Mouse (Mus musculus): Measurements from ENCODE around the gene Ly6g6f. TPM values are rescaled to one million over a fixed set of nuclear protein-coding genes. Genes with fewer than 3 reads are reported as not detected.

The Ly6g6f gene
- polyA plus RNA-seq, 1 experiment from 2014 or later: not detected

DNA sequence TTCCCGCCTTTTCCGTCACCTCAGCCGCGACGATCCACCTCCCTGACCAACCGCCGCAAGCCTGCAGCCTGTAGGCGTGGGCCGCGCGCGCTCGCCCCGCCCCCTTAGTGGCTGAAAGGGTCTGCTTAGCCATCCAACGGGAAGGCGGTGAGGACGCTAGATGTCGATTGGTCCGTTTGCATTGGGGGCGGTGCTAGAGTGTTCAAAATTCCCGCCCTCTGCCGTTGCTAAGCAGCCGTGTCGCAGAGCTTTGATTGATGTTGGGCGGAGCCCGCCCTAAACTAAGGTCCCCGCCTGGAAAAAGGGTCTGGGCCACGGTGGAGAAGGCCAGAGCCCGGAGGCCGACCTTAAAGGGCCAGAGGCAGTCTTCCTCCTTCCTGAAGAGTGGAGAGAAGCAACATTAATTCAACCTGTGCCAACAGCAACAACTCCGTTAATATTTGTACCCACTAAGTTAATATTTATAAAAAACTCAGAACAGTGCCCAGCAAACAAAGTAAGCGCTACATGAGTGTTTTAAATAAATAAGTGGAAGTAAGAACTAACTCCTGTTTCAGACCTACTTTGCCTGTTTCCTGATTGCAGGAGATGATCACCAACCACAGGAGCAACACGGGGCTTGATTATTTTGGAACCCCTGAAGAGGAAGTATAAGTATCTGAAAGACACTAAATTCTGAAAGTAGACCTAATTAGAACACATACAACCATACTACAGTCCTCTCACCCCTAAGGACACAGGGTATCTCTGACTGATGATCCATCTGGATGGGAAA is 38.5 kb downstream of the Ly6g6f start, which contains the start of gene Msh5:
TSS of gene Msh5 (minus strand) at position 65 of the 775 bp plus-strand sequence.

Other genes starting within 250 kb of the Ly6g6f start
- 27.3 TPM for gene Stk19, start 248.7 kb downstream of the Ly6g6f start, polyA plus RNA-seq (2014; fragmentation: Illumina TruSeq; extraction: RNeasy Lipid Tissue Mini Kit (QIAGEN cat#74804); ENCODE audit: insufficient read depth, low read depth, low replicate concordance)
- 27.5 TPM for gene Dxo, start 248.6 kb downstream of the Ly6g6f start, polyA plus RNA-seq (2014; fragmentation: Illumina TruSeq; extraction: RNeasy Lipid Tissue Mini Kit (QIAGEN cat#74804); ENCODE audit: insufficient read depth, low read depth, low replicate concordance)
- 19.3 TPM for gene Skiv2l, start 235.4 kb downstream of the Ly6g6f start, polyA plus RNA-seq (2014; fragmentation: Illumina TruSeq; extraction: RNeasy Lipid Tissue Mini Kit (QIAGEN cat#74804); ENCODE audit: insufficient read depth, low read depth, low replicate concordance)
- 30.3 TPM for gene Nelfe, start 235.2 kb downstream of the Ly6g6f start, polyA plus RNA-seq (2014; fragmentation: Illumina TruSeq; extraction: RNeasy Lipid Tissue Mini Kit (QIAGEN cat#74804); ENCODE audit: insufficient read depth, low read depth, low replicate concordance)
- 38.7 TPM for gene Cfb, start 223.1 kb downstream of the Ly6g6f start, polyA plus RNA-seq (2014; fragmentation: Illumina TruSeq; extraction: RNeasy Lipid Tissue Mini Kit (QIAGEN cat#74804); ENCODE audit: insufficient read depth, low read depth, low replicate concordance)
- gene Zbtb12, start 206.1 kb downstream of the Ly6g6f start, polyA plus RNA-seq (2014; fragmentation: Illumina TruSeq; extraction: RNeasy Lipid Tissue Mini Kit (QIAGEN cat#74804); ENCODE audit: insufficient read depth, low read depth, low replicate concordance): 4.5 TPM
- not detected for gene Gm20547, start 203.6 kb downstream of the Ly6g6f start, polyA plus RNA-seq (2014; fragmentation: Illumina TruSeq; extraction: RNeasy Lipid Tissue Mini Kit (QIAGEN cat#74804); ENCODE audit: insufficient read depth, low read depth, low replicate concordance)
- gene C2, start 187.3 kb downstream of the Ly6g6f start, polyA plus RNA-seq (2014; fragmentation: Illumina TruSeq; extraction: RNeasy Lipid Tissue Mini Kit (QIAGEN cat#74804); ENCODE audit: insufficient read depth, low read depth, low replicate concordance): 24.6 TPM
- 39.7 TPM for gene Ehmt2, start 187.1 kb downstream of the Ly6g6f start, polyA plus RNA-seq (2014; fragmentation: Illumina TruSeq; extraction: RNeasy Lipid Tissue Mini Kit (QIAGEN cat#74804); ENCODE audit: insufficient read depth, low read depth, low replicate concordance)
- gene Slc44a4, start 171.1 kb downstream of the Ly6g6f start, polyA plus RNA-seq (2014; fragmentation: Illumina TruSeq; extraction: RNeasy Lipid Tissue Mini Kit (QIAGEN cat#74804); ENCODE audit: insufficient read depth, low read depth, low replicate concordance): 9.2 TPM
- 22.0 TPM for gene Neu1, start 154.4 kb downstream of the Ly6g6f start, polyA plus RNA-seq (2014; fragmentation: Illumina TruSeq; extraction: RNeasy Lipid Tissue Mini Kit (QIAGEN cat#74804); ENCODE audit: insufficient read depth, low read depth, low replicate concordance)
- gene Hspa1b, start 126.4 kb downstream of the Ly6g6f start, polyA plus RNA-seq (2014; fragmentation: Illumina TruSeq; extraction: RNeasy Lipid Tissue Mini Kit (QIAGEN cat#74804); ENCODE audit: insufficient read depth, low read depth, low replicate concordance): 18.0 TPM
- not detected for gene Gm20481, start 115.7 kb downstream of the Ly6g6f start, polyA plus RNA-seq (2014; fragmentation: Illumina TruSeq; extraction: RNeasy Lipid Tissue Mini Kit (QIAGEN cat#74804); ENCODE audit: insufficient read depth, low read depth, low replicate concordance)
- gene Hspa1a, start 113.5 kb downstream of the Ly6g6f start, polyA plus RNA-seq (2014; fragmentation: Illumina TruSeq; extraction: RNeasy Lipid Tissue Mini Kit (QIAGEN cat#74804); ENCODE audit: insufficient read depth, low read depth, low replicate concordance): 15.5 TPM
- gene Hspa1l, start 112.9 kb downstream of the Ly6g6f start, polyA plus RNA-seq (2014; fragmentation: Illumina TruSeq; extraction: RNeasy Lipid Tissue Mini Kit (QIAGEN cat#74804); ENCODE audit: insufficient read depth, low read depth, low replicate concordance): 1.2 TPM
- 34.0 TPM for gene Lsm2, start 103.7 kb downstream of the Ly6g6f start, polyA plus RNA-seq (2014; fragmentation: Illumina TruSeq; extraction: RNeasy Lipid Tissue Mini Kit (QIAGEN cat#74804); ENCODE audit: insufficient read depth, low read depth, low replicate concordance)
- 25.7 TPM for gene Vars, start 84.6 kb downstream of the Ly6g6f start, polyA plus RNA-seq (2014; fragmentation: Illumina TruSeq; extraction: RNeasy Lipid Tissue Mini Kit (QIAGEN cat#74804); ENCODE audit: insufficient read depth, low read depth, low replicate concordance)
- gene Vwa7, start 69.0 kb downstream of the Ly6g6f start, polyA plus RNA-seq (2014; fragmentation: Illumina TruSeq; extraction: RNeasy Lipid Tissue Mini Kit (QIAGEN cat#74804); ENCODE audit: insufficient read depth, low read depth, low replicate concordance): 0.74 TPM
- 1.3 TPM for gene Sapcd1, start 57.6 kb downstream of the Ly6g6f start, polyA plus RNA-seq (2014; fragmentation: Illumina TruSeq; extraction: RNeasy Lipid Tissue Mini Kit (QIAGEN cat#74804); ENCODE audit: insufficient read depth, low read depth, low replicate concordance)
- gene Msh5, start 38.9 kb downstream of the Ly6g6f start, polyA plus RNA-seq (2014; fragmentation: Illumina TruSeq; extraction: RNeasy Lipid Tissue Mini Kit (QIAGEN cat#74804); ENCODE audit: insufficient read depth, low read depth, low replicate concordance): 3.1 TPM
- 242 TPM for gene Clic1, start 35.6 kb downstream of the Ly6g6f start, polyA plus RNA-seq (2014; fragmentation: Illumina TruSeq; extraction: RNeasy Lipid Tissue Mini Kit (QIAGEN cat#74804); ENCODE audit: insufficient read depth, low read depth, low replicate concordance)
- gene Ddah2, start 26.6 kb downstream of the Ly6g6f start, polyA plus RNA-seq (2014; fragmentation: Illumina TruSeq; extraction: RNeasy Lipid Tissue Mini Kit (QIAGEN cat#74804); ENCODE audit: insufficient read depth, low read depth, low replicate concordance): 99.2 TPM
- 2.4 TPM for gene Ly6g6c, start 20.2 kb downstream of the Ly6g6f start, polyA plus RNA-seq (2014; fragmentation: Illumina TruSeq; extraction: RNeasy Lipid Tissue Mini Kit (QIAGEN cat#74804); ENCODE audit: insufficient read depth, low read depth, low replicate concordance)
- 0.84 TPM for gene Mpig6b, start 19.4 kb downstream of the Ly6g6f start, polyA plus RNA-seq (2014; fragmentation: Illumina TruSeq; extraction: RNeasy Lipid Tissue Mini Kit (QIAGEN cat#74804); ENCODE audit: insufficient read depth, low read depth, low replicate concordance)
- 1.4 TPM for gene Ly6g6e, start 8.7 kb downstream of the Ly6g6f start, polyA plus RNA-seq (2014; fragmentation: Illumina TruSeq; extraction: RNeasy Lipid Tissue Mini Kit (QIAGEN cat#74804); ENCODE audit: insufficient read depth, low read depth, low replicate concordance)
- 13.1 TPM for gene Ly6g6d, start 7.5 kb downstream of the Ly6g6f start, polyA plus RNA-seq (2014; fragmentation: Illumina TruSeq; extraction: RNeasy Lipid Tissue Mini Kit (QIAGEN cat#74804); ENCODE audit: insufficient read depth, low read depth, low replicate concordance)
- gene Abhd16a, start 3.7 kb upstream of the Ly6g6f start, polyA plus RNA-seq (2014; fragmentation: Illumina TruSeq; extraction: RNeasy Lipid Tissue Mini Kit (QIAGEN cat#74804); ENCODE audit: insufficient read depth, low read depth, low replicate concordance): 72.3 TPM
- gene Ly6g5c, start 22.7 kb upstream of the Ly6g6f start, polyA plus RNA-seq (2014; fragmentation: Illumina TruSeq; extraction: RNeasy Lipid Tissue Mini Kit (QIAGEN cat#74804); ENCODE audit: insufficient read depth, low read depth, low replicate concordance): not detected
- 0.55 TPM for gene Ly6g5b, start 29.8 kb upstream of the Ly6g6f start, polyA plus RNA-seq (2014; fragmentation: Illumina TruSeq; extraction: RNeasy Lipid Tissue Mini Kit (QIAGEN cat#74804); ENCODE audit: insufficient read depth, low read depth, low replicate concordance)
- gene Gpank1, start 35.8 kb upstream of the Ly6g6f start, polyA plus RNA-seq (2014; fragmentation: Illumina TruSeq; extraction: RNeasy Lipid Tissue Mini Kit (QIAGEN cat#74804); ENCODE audit: insufficient read depth, low read depth, low replicate concordance): 23.7 TPM
- 116 TPM for gene Csnk2b, start 36.4 kb upstream of the Ly6g6f start, polyA plus RNA-seq (2014; fragmentation: Illumina TruSeq; extraction: RNeasy Lipid Tissue Mini Kit (QIAGEN cat#74804); ENCODE audit: insufficient read depth, low read depth, low replicate concordance)
- gene D17H6S53E, start 40.8 kb upstream of the Ly6g6f start, polyA plus RNA-seq (2014; fragmentation: Illumina TruSeq; extraction: RNeasy Lipid Tissue Mini Kit (QIAGEN cat#74804); ENCODE audit: insufficient read depth, low read depth, low replicate concordance): 11.1 TPM
- not detected for gene Apom, start 46.4 kb upstream of the Ly6g6f start, polyA plus RNA-seq (2014; fragmentation: Illumina TruSeq; extraction: RNeasy Lipid Tissue Mini Kit (QIAGEN cat#74804); ENCODE audit: insufficient read depth, low read depth, low replicate concordance)
- gene Bag6, start 49.6 kb upstream of the Ly6g6f start, polyA plus RNA-seq (2014; fragmentation: Illumina TruSeq; extraction: RNeasy Lipid Tissue Mini Kit (QIAGEN cat#74804); ENCODE audit: insufficient read depth, low read depth, low replicate concordance): 66.8 TPM
- gene Prrc2a, start 79.3 kb upstream of the Ly6g6f start, polyA plus RNA-seq (2014; fragmentation: Illumina TruSeq; extraction: RNeasy Lipid Tissue Mini Kit (QIAGEN cat#74804); ENCODE audit: insufficient read depth, low read depth, low replicate concordance): 149 TPM
- 14.2 TPM for gene Aif1, start 90.5 kb upstream of the Ly6g6f start, polyA plus RNA-seq (2014; fragmentation: Illumina TruSeq; extraction: RNeasy Lipid Tissue Mini Kit (QIAGEN cat#74804); ENCODE audit: insufficient read depth, low read depth, low replicate concordance)
- gene Lst1, start 102.8 kb upstream of the Ly6g6f start, polyA plus RNA-seq (2014; fragmentation: Illumina TruSeq; extraction: RNeasy Lipid Tissue Mini Kit (QIAGEN cat#74804); ENCODE audit: insufficient read depth, low read depth, low replicate concordance): 56.7 TPM
- 46.6 TPM for gene Ltb, start 108.8 kb upstream of the Ly6g6f start, polyA plus RNA-seq (2014; fragmentation: Illumina TruSeq; extraction: RNeasy Lipid Tissue Mini Kit (QIAGEN cat#74804); ENCODE audit: insufficient read depth, low read depth, low replicate concordance)
- 1.2 TPM for gene Tnf, start 116.4 kb upstream of the Ly6g6f start, polyA plus RNA-seq (2014; fragmentation: Illumina TruSeq; extraction: RNeasy Lipid Tissue Mini Kit (QIAGEN cat#74804); ENCODE audit: insufficient read depth, low read depth, low replicate concordance)
- gene Lta, start 119.7 kb upstream of the Ly6g6f start, polyA plus RNA-seq (2014; fragmentation: Illumina TruSeq; extraction: RNeasy Lipid Tissue Mini Kit (QIAGEN cat#74804); ENCODE audit: insufficient read depth, low read depth, low replicate concordance): 0.62 TPM
- gene Gm16181, start 135.2 kb upstream of the Ly6g6f start, polyA plus RNA-seq (2014; fragmentation: Illumina TruSeq; extraction: RNeasy Lipid Tissue Mini Kit (QIAGEN cat#74804); ENCODE audit: insufficient read depth, low read depth, low replicate concordance): not detected
- 3.0 TPM for gene Atp6v1g2, start 148.1 kb upstream of the Ly6g6f start, polyA plus RNA-seq (2014; fragmentation: Illumina TruSeq; extraction: RNeasy Lipid Tissue Mini Kit (QIAGEN cat#74804); ENCODE audit: insufficient read depth, low read depth, low replicate concordance)
- gene Nfkbil1, start 150.2 kb upstream of the Ly6g6f start, polyA plus RNA-seq (2014; fragmentation: Illumina TruSeq; extraction: RNeasy Lipid Tissue Mini Kit (QIAGEN cat#74804); ENCODE audit: insufficient read depth, low read depth, low replicate concordance): 13.6 TPM
- 120 TPM for gene Ddx39b, start 156.1 kb upstream of the Ly6g6f start, polyA plus RNA-seq (2014; fragmentation: Illumina TruSeq; extraction: RNeasy Lipid Tissue Mini Kit (QIAGEN cat#74804); ENCODE audit: insufficient read depth, low read depth, low replicate concordance)
- 887 TPM for gene H2-D1, start 177.1 kb upstream of the Ly6g6f start, polyA plus RNA-seq (2014; fragmentation: Illumina TruSeq; extraction: RNeasy Lipid Tissue Mini Kit (QIAGEN cat#74804); ENCODE audit: insufficient read depth, low read depth, low replicate concordance)
- gene H2-Q1, start 234.8 kb upstream of the Ly6g6f start, polyA plus RNA-seq (2014; fragmentation: Illumina TruSeq; extraction: RNeasy Lipid Tissue Mini Kit (QIAGEN cat#74804); ENCODE audit: insufficient read depth, low read depth, low replicate concordance): 0.72 TPM

All from lung, adult 10 weeks (tissue).